25 mouse cellular contexts compared by ENCODE assay signal in genomic region chr6:117625716-117626115, GRCm38 (mm10).
DNase-seq lines count a peak whose midpoint lies in the region; ATAC-seq and TF ChIP-seq lines count a peak whose summit lies in the region.
"Had no signal": no experiment of that assay in that cellular context is flagged by ENCODE, and none has a peak within 500 bp of the region (broad histone marks: within the 10 kb centered on the region; RNA-seq: fewer than 3 reads in every experiment).

No protein-coding gene starts in this region.

- peaks cover 6% of the 10 kb centered on the region for H3K4me1 ChIP-seq in heart, adult 2 months (ENCODE audit: control insufficient read depth, insufficient read depth, low read length)
- H3K4me1 ChIP-seq in megakaryocyte, embryonic 14.5 days, result no peaks in the 10 kb centered on the region
- H3K4me1 ChIP-seq in brown adipose tissue, adult 24 weeks (ENCODE audit: control insufficient read depth, insufficient read depth, insufficient read length, low read length), result peaks cover 9% of the 10 kb centered on the region
- H3K4me1 ChIP-seq: hindbrain, embryonic 13.5 days; neural tube, embryonic 13.5 days had no signal

- 47% methylated on average over 5 of the region's 5 CpGs for WGBS in heart, adult 2 months

- 0 out of 2 replicates have a peak, but pooled peaks cover 1% of the 10 kb centered on the region for H3K27me3 ChIP-seq in heart, adult 2 months (ENCODE audit: control insufficient read depth, insufficient read depth, low read length)
- no peaks in the 10 kb centered on the region for H3K27me3 ChIP-seq in megakaryocyte, embryonic 14.5 days (replicated peaks)
- H3K27me3 ChIP-seq: embryonic facial prominence, embryonic 12.5 days; hindbrain, embryonic 13.5 days; neural tube, embryonic 13.5 days had no signal

- H3K4me3 ChIP-seq in heart, adult 2 months, result no peak overlapping the region
- peak overlapping the region; percentile 19 for H3K4me3 ChIP-seq in megakaryocyte, embryonic 14.5 days (replicated peaks)
- no peak overlapping the region for H3K4me3 ChIP-seq in brown adipose tissue, adult 24 weeks (ENCODE audit: insufficient read depth, low read depth, low read length)
- H3K4me3 ChIP-seq: embryonic facial prominence, embryonic 12.5 days; heart, embryonic 13.5 days; hindbrain, embryonic 13.5 days; neural tube, embryonic 13.5 days had no signal

- H3K9me3 ChIP-seq in megakaryocyte, embryonic 14.5 days, result peaks cover 26% of the 10 kb centered on the region
- H3K9me3 ChIP-seq: embryonic facial prominence, embryonic 12.5 days; hindbrain, embryonic 13.5 days; neural tube, embryonic 13.5 days had no signal

- intact Hi-C loops in heart, adult 2 months (cut with DNase I), result loop anchor here (2.0 kb wide), 1 partner anchor 49 kb away; no protein-coding TSS in a partner anchor
- intact Hi-C loops in heart, postnatal 36 days (cut with DNase I), result no loop called here

- peak in 1 of 2 experiments; percentile 23 for DNase-seq in heart, adult 2 months
- DNase-seq in heart, postnatal 36 days, result no peak
- no peak for DNase-seq in adipocyte (ENCODE audit: low spot score)
- DNase-seq in B cell, adult 2 months, result no peak
- DNase-seq: adrenal gland, postnatal 10 days; cerebellum, adult 11-12 months; cerebellum, adult 9-11 months; heart, postnatal 10 days; kidney, adult 9 months; kidney, postnatal 10 days; layer of hippocampus, adult 9-11 months; liver; lung, adult 2 months; lung, postnatal 10 days had no signal

- no peak for TF ChIP-seq POLR2A in heart, adult 2 months (IDR thresholded peaks at IDR 0.05; ENCODE audit: insufficient read depth, low read depth, low read length)

- H3K79me2 ChIP-seq in heart, adult 2 months (replicated peaks; ENCODE audit: control insufficient read depth, insufficient read depth, low read length), result no peaks in the 10 kb centered on the region

- no peak overlapping the region for H3K9ac ChIP-seq in heart, adult 2 months (ENCODE audit: low read depth, low read length)
- H3K9ac ChIP-seq: embryonic facial prominence, embryonic 12.5 days; heart, embryonic 13.5 days; hindbrain, embryonic 13.5 days; liver, embryonic 14.5 days; neural tube, embryonic 13.5 days had no signal

- peak overlapping the region; percentile 62 for H3K27ac ChIP-seq in heart, adult 2 months
- H3K27ac ChIP-seq in brown adipose tissue, adult 24 weeks (replicated peaks; ENCODE audit: low read depth, low read length), result peak overlapping the region; percentile 60
- H3K27ac ChIP-seq: embryonic facial prominence, embryonic 12.5 days; heart, embryonic 13.5 days; hindbrain, embryonic 13.5 days; liver, embryonic 14.5 days; macrophage; neural tube, embryonic 13.5 days had no signal

- H3K36me3 ChIP-seq in heart, adult 2 months (ENCODE audit: control insufficient read depth, insufficient read depth, low read length), result no peaks in the 10 kb centered on the region
- no peaks in the 10 kb centered on the region for H3K36me3 ChIP-seq in megakaryocyte, embryonic 14.5 days (replicated peaks; ENCODE audit: low read length)
- H3K36me3 ChIP-seq: embryonic facial prominence, embryonic 12.5 days; heart, embryonic 13.5 days; hindbrain, embryonic 13.5 days; neural tube, embryonic 13.5 days had no signal

- TF ChIP-seq EP300 in heart, adult 2 months (IDR thresholded peaks at IDR 0.05; ENCODE audit: insufficient read depth, low read depth, low read length), result peak; percentile 71; the same call in 1 of the 2 replicates

- TF ChIP-seq CTCF in heart, adult 2 months (IDR thresholded peaks at IDR 0.05), result no peak

- ATAC-seq in megakaryocyte, adult 5-6 weeks (ENCODE audit: poor library complexity, severe bottlenecking), result no peak
- ATAC-seq: forebrain, embryonic 14.5 days; intestine, embryonic 16.5 days had no signal
